Mouse (Mus musculus) frontal cortex, postnatal 10 days (tissue): Measurements from ENCODE around the gene Dqx1.

Source experiments
- DNase-seq, 2 experiments: peaks; one replicate each; pipeline ENCODE4 v3.0.0; 2022; ENCODE audit warnings: low spot score in 2 of 2, mixed read lengths in 1 of 2

Gene Dqx1

DNA sequence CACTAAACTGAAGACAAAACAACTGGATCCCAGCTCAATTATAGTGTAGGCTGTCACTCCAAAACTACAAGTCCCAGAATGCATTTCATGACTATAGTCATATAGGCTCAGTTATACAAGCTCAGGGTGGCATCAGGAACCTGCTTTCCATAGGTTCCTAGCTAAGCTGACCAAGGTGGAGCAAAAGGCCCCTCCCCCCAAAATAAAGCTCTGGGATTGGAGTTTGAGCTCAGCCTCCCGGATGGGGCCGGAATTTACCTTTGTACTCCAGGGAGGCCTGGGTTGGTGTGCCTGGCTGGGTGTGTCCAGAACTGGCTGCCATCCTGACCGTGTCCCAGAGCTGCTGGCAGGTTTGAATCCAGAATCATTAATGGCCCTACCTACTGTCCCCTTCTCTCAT is at the start of gene Dqx1:
Gene Dqx1, plus strand, starts transcription at position 55 of the 400 bp plus-strand sequence.
- no peak for DNase-seq

DNA sequence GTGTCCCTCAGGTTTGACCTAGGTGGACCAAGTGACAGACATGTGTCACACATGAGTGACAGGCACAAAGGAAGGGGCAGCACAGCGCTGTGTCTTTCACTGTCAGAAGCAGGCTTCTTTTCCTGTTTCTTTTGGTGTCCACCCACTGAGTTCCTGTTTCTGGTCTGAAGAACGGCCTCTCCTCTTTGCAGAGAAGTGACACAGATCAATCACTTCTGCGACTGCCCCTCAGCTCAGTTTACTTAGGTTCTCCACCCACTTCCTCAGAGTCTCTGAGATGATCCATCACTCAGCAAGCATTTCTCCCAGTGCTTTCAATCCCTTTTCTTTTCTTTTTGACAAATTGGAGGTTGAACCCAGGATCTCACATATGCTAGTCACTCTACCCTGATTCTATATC is 49.0 kb upstream of the Dqx1 start:
- no peak for DNase-seq

DNA sequence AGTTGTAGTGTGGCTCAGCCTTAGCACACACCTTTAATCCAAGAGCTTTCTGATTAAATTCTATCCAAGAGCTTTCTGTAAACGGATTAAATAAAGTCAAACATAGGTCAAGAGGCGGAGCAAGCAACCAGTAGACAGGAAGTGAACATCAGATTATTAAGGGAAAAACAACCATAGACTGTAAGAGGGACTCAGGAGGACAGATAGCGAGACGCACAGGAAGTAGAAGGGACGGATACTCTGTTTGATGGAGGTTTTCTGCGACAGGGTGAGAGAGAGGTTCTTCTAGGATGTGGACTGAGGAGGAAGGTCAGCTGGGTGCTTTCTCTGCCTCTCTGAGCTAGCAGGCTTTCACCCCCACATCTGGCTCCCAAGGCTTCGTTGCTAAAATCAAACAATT is 47.6 kb upstream of the Dqx1 start:
- DNase-seq, result no peak

DNA sequence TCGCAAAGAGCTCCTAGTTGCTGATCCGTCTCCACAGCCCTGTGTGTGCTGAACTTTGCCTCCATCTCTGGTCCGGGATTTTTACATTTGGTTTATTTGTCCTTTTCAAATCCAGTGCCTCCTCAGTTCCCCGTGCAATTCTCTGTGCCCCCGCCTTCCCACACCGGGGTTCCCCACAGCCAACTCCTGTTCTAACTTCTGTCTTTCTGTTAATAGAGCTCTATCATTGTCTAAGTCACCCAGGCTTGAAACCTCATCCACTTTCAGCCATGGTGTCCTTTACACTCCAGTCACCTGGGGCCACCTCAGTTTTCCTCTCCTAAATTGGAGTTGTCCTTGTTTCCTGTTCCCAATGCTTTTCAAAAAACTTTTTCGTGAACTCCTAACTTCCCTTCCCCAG is 46.4 kb upstream of the Dqx1 start:
- DNase-seq, result no peak

DNA sequence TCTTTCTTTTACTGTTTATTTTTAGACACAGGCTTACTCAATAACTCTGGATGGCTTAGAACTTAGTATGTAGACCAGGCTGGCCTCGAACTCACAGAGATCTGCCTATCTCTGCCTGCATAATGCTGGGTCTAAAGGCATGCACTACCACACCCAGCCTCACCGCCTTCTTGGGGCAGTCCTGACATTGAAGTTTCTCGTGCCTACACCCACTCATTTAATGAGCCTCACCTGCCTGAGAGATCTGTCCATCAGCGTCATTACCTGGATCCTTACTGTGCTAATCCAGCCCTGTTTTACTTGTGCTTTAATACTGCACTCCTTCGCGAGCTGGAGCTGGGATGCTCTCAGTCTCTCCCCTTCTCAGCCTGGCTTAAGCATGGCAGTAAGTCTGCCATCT is 45.9 kb upstream of the Dqx1 start:
- no peak for DNase-seq

DNA sequence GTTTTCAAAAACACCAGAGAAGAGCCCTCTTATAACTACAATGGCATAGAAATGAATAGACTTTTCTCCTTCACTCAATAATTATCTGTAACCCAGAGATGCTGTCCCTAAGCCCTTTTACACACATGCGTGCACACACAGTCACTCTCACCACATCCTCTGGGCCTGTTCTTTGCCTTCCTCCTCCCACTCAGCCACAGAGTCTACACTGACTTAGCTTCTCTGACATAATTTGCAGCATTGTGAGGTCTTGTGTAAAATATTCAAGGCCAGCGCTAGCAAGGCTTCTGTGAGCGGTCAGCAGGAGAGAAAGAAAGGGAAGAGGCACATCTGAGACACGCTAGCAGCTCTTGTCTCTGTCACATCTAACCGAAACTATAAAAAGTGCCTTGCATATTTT is 44.2 kb upstream of the Dqx1 start:
- DNase-seq, result no peak

DNA sequence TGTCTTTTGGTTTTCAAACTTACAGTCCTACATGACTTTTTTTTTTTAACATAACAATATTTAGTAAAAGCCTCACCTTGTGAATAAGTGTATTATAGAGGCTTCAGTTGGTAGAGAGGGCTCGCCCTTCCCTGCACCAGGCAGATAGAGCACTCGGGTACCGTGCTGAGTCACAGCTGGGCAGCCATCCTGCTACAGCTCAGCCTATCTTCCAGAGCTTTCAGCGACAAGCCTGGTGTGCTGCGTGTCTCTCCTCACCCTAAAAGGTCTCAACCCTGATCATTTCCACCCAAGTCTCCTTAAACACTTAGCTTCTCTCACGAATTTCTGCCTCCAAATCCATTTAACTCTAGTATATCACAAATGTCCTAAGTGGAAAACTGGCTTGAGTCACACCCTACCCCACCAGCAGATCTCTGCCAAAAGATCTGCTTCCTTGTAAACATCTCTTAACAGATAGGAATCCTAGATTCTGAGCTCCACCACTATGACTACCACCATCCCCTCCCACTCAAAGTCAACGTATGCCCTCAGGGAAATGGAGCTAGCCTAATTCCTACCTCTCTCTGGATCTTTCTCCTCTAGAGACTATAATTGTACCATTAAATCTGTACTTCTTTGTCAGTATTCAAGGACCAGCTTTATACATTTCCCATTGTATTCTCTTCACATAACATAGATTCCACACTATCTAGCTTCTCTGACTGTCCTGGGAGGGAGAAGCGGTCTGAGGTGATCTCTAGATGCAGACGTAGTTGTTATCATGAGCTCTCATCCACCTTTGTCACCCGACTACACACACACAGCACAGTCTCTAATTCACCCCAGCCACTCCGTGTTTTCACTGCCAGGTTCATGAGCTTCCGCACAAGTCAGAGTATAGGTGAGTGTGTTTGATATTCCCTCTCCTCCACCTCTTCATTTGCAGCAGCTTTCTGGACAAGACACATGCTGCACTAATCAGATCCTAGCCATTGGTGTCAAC is 42.9 kb upstream of the Dqx1 start:
- DNase-seq, result no peak

DNA sequence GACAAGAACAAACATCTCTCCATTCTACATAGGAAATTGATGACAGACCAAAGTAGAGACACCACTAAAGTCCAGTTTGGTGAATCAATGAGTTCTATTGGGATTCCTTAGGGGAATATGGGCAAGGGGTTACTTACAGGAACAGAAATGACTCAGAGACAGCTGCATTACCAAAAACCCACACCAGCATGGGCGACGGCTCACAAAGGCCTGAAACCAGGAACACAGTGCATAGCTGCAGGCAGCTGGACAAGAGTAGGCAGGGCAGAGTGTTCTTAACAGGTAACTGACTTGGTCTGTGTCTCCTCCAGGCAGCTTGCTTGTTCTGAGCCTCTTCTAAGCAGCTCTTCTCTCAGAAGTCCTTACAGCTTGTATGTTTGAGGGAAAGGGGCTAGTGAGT is 41.9 kb upstream of the Dqx1 start:
- no peak for DNase-seq

DNA sequence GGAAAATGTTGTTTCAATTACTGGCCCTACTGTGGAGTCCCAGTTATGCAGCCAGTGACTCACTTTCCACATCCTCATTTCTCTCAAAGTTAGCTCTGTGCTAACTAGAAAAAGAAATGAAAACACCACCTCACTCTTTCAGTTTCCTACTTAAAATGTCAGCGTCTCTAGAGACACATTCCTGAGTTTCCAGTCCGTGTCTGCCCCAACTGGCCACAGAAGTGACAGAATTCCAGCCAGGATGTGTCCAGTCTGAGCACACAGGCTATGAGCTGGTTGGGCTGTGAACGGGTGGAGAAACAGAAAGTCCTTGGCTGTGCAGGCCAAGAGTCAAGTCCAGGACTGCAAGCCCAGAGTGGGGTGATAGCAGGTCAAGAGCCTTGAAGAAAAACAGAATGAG is 40.5 kb upstream of the Dqx1 start:
- no peak for DNase-seq

DNA sequence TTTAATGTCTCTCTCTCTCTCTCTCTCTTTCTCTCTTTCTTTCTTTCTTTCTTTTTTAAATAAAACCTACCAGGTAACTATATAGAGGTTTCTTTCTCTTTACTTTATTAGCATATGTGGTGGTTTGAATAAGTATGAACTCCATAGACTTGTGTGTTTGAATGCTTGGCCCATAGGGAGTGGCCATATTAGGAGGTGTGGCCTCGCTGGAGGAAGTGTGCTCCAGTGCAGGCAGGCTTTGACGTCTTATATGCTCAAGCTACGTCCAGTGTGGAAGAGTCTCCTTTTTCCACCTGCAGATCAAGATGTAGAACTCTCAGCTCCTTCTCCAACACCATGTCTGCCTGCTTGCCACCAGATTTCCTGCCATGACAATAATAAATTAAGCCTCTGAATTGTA is 38.6 kb upstream of the Dqx1 start:
- no peak for DNase-seq

DNA sequence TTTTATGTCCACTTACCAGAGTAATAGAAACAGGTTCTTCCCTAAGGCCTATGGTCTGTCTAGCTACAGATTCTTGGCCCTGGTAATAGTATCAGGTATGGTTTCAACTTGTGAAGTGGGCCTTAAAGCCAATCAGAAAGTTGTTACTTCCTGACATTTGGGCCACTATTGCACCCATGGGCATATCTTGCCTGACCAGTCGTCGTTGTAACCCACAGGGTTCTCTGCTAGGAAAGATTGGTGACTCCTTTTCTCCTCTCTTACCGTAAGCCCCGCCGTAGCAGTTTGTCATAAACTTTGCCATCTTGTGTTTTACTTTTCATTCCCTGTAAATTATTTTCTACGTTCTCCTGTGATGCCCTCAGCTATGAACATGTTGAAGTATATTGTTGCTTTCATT is 37.5 kb upstream of the Dqx1 start:
- DNase-seq, result no peak

DNA sequence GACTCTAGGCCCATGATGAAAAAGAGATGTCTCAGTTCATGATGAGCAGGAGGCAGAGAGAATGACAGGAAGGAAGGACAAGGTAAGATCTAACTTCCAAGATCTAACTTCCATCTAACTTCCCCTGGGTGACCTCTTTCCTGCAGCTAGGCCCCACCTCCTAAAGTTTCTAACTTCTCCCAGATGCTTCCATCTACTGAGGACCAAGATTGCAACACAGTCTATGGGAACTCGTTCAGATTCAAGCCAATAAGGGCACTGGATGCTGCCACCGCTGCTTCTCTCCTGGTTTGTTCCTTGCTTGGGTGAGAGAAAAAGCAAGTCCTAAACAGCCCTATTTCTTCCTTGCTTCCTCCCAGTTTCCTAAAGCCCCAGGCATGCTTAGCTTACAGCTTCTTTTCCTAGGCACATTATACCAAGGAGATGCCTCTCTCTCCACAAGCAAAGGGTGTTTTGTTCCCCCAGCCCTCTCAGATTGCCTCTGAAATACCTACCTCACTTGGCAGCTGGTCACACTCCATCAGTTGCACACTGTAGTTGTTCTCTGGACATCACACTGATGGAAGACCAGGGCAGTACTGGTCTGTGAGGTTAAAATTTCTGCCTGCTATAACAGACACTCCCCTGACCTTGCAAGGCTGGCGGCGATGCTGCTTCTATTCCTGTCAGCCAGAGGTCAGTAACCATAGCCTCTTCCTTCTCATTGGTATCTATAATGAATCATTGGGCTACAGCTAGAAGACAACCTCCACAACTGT is 36.6 kb upstream of the Dqx1 start:
- no peak for DNase-seq

DNA sequence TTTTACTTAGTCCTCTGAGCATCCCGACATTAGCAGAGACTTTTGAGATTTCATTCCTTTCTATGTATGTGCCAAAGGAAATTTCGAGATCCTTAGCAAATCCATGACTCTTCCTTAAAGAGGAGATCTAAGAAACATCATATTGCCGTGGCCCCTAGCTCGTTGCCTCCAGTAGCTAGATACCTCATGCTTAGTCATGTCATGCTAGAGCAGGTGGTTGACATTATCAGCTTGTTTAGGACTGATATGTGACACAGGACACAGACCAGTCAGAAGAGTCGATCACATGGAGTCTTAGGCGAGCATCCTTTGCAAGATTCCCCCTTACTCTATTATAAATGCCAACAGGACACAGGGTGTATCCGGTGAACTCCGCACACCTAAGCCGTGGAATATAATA is 34.6 kb upstream of the Dqx1 start:
- DNase-seq, result no peak

DNA sequence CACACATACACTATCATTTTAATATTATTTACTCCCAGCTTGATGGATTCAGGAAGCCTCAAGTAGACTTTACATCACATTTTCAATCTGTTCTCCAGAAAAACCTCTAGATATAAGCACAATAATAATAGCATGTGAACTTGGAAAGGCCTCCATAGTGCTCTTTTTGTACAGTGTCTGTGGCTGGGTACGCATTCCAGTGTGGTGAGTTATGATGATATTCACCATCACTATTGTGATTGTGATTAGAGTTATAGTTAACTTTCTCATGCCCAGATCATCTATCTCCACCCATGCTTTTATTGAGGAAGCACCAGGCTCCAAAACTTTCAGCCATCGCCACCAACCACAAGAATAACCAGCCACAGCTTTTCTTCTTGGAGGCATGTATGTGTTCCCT is 33.9 kb upstream of the Dqx1 start:
- DNase-seq, result no peak

DNA sequence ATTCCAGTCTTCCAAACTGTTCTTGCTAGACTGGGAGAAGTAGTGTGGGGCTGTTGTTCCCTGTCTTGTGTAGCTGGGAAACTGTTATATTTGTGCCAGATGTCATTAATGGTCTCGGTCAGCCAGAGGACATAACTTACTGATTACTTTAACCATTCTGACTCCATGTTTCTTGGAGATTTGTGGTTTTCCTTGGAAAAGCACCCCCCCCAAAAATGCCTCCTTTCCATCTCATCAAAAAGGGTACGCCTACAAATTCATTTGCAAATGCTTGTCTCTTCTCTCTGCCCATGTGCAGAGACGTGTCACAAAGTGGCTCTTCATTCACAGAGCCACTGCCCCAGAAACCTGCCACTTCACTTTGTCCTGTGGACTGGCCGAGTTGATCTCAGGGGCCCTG is 33.2 kb upstream of the Dqx1 start:
- no peak for DNase-seq

DNA sequence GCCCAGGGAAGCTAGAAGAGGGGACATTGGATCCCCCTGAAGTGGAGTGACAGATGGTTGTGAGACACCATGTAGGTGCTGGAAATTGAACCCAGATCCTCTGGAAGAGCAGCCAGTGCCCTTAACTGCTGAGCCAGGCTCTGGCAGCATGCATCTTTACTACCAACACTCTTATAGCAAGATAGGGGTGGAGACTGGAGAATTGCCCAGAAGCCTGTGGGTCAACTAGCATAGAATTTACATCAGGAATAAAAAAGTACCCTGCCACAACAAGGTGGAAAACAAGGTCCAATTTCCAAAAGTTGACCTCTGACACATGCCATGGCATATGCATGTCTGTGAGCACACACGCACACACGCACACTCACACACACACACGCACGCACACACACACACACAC is 32.4 kb upstream of the Dqx1 start:
- DNase-seq, result no peak

DNA sequence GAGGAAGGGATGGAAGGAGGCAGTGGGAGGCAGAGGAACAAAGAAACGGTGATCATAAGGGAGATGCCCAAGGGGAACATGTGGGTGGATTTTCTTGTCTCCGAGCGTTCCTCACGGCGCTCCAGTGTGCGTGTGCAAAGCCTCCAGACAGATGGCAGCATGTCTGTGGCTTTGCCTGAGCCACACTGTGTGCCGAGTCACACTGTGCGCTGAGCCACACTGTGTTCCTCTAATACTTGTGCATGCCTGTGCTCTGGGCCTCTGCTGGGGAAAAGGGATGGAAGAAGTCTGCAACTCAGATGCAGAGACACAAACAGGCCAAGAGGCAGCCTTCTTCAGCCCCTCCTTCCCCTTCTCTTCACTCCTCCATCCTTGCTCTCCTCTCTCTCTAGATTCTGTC is 30.4 kb upstream of the Dqx1 start:
- DNase-seq, result no peak

DNA sequence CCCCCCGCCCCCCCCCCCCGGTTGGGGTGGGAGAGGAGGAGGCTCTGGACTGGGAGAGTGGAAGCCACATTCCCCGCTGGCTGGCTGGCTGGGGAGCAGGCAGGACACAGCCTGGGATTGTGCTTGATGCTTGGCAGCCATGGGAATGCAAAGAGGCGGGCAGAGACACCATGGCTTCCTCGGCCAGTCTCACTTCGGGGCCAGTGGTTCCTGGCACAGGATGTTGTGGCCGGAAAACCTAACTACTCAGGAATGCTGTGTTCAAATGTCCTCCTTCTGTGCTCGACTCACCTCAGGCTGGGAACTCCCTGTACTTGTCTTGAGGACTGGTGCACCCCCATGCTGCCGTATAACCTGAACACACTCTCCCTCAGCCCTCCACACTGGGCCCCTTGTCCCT is 29.9 kb upstream of the Dqx1 start:
- no peak for DNase-seq

DNA sequence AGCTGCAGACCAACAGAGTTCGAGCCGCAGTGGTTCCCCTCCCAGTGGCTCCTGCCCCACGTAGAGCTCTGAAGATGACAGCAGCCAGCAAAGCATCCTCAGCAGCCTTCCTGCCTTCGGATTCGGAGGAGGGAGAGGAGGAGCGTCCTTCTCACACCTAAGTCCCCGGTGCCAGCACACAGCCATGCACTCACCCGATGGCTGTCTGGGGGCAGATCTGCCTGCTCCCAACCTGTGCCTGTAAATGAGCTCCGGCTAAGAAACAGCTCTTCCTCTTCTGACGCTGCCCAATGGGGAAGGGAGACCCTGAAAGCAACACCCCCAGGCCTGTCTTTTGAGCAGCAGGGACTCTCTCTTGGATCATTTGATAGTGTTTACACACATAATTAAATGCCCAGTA is 27.9 kb upstream of the Dqx1 start:
- no peak for DNase-seq

DNA sequence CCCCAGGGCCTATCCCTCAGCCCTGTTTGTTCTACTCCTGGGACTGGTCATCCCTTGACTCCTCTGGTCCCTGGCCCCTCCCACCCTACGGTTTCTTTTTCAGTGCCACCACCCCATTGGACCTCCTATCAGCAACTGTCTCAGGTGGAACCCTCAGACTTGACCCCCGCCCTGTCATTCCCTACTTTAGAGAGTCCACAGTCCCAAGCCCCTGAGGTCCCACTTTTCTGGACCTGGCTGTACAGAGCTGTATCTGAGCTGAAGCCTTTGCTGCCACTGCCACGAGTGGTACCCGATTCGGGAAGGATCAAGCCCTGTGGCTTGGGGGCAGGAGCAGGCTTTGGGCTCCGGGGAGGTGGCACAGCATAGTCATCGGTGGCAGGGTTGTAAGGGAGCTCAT is 26.5 kb upstream of the Dqx1 start:
- no peak for DNase-seq

DNA sequence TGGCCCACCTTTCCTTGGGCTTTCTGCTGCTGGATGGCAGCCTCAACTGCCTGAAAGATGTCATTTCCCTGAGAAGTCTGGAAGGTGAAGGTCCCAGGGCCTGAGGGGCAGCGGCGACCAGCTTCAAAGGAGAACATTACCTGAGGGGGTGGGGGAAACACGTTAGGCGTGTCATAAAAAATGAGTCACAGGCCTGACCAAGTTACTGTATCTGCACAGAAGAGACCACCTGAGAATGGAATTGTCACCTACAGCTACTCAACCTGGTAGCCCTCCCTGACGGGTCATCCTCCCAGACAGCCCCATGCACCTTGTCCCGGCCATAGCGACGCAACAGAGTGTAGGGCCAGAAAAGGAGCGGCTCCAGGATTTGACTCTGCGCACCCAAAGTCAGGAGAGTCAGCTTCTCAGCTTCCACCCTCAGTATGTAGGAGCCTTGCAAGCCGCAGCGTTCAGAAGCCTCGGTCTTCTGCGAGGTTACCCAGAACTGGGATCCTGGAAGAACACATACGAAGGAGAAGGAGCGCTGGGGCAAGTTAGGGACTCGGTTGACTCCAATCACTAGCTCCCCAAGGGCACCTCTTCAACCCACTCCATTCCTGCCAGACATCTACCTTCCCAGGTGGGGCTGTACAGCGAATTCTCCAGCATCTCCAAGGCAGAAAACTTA is 25.6 kb upstream of the Dqx1 start:
- no peak for DNase-seq

DNA sequence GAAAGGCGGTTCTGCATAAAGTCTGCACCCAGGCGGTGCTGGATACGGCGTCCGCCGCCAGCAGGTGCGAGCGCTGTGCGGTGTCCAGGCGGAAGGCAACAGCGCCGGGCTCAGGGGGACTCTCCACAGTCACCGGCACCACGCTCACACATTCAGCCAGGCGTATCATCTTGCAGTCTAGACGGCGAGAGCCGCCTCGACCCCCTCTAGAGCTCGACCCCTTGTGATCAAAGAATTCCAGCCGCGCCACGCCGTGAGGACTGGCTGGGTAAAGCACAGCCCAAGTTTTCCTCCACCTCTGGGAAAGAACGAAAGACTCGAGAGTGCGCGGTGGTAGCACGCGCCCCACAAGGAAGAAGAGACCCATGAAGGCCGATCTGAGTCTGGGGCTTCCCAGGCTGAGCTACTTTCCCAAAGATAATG is 24.9 kb upstream of the Dqx1 start:
- DNase-seq, result no peak
